Mouse (Mus musculus) limb, embryonic 14.5 days (tissue): ENCODE results near the gene Slfn5. TPM values are rescaled to one million over a fixed set of nuclear protein-coding genes. Genes with fewer than 3 reads are reported as not detected.

Experiments used
- ATAC-seq: fragments of 200-750 bp; cut with Nextera tagmentation; 2 replicates; pipeline ENCODE4 v1.8.0; 2017; ENCODE audit warnings: low read depth, moderate number of reproducible peaks, moderate TSS enrichment; ENCODE audit not compliant: low FRiP score
- DNase-seq: peaks from one replicate; pipeline ENCODE4 v3.0.0-alpha.2; 2015; ENCODE audit warnings: low spot score
- H3K27ac ChIP-seq: fragments of 300-500 bp; sonication (generic); replicated peaks from 2 replicates; pipeline ENCODE4 v1.5.1; 2014; ENCODE audit warnings: low read depth, mild to moderate bottlenecking, low read length, moderate library complexity, mixed read lengths
- H3K27me3 ChIP-seq: fragments of 300-500 bp; sonication (generic); 2 replicates; pipeline ENCODE4 v1.6.1; 2014; ENCODE audit warnings: low read length, mixed read lengths; ENCODE audit not compliant: control insufficient read depth, insufficient read depth
- H3K36me3 ChIP-seq: fragments of 300-500 bp; sonication (generic); 2 replicates; pipeline ENCODE4 v1.6.1; 2014; ENCODE audit warnings: mild to moderate bottlenecking, low read length, moderate library complexity, mixed read lengths; ENCODE audit not compliant: control insufficient read depth, insufficient read depth
- H3K4me1 ChIP-seq: fragments of 300-500 bp; sonication (generic); 2 replicates; pipeline ENCODE4 v1.6.1; 2014; ENCODE audit warnings: antibody characterized with exemption, low read length, mixed read lengths; ENCODE audit not compliant: control insufficient read depth, insufficient read depth
- H3K4me2 ChIP-seq: fragments of 300-500 bp; sonication (generic); replicated peaks from 2 replicates; pipeline ENCODE4 v1.6.1; 2014; ENCODE audit warnings: low read depth, mild to moderate bottlenecking, low read length, moderate library complexity; ENCODE audit not compliant: severe bottlenecking
- H3K4me3 ChIP-seq: fragments of 300-500 bp; sonication (generic); replicated peaks from 2 replicates; pipeline ENCODE4 v1.5.1; 2014; ENCODE audit warnings: low read length
- H3K9ac ChIP-seq: fragments of 300-500 bp; sonication (generic); 2 replicates; pipeline ENCODE4 v1.6.1; 2014; ENCODE audit warnings: mild to moderate bottlenecking, low read depth, low read length, moderate library complexity; ENCODE audit not compliant: severe bottlenecking
- H3K9me3 ChIP-seq: fragments of 300-500 bp; sonication (generic); 2 replicates; pipeline ENCODE4 v1.6.1; 2016; ENCODE audit warnings: low read length; ENCODE audit not compliant: control insufficient read depth
- POLR2A ChIP-seq: fragments of 200-500 bp; IDR thresholded peaks from 2 replicates; pipeline ENCODE4 v1.8.0; 2012; ENCODE audit warnings: inconsistent platforms, mild to moderate bottlenecking, moderate library complexity, borderline replicate concordance; ENCODE audit not compliant: insufficient read depth, insufficient read length; ENCODE audit errors: extremely low read depth
- WGBS: fragments of 180-500 bp; shearing (Covaris S2); extraction: QIAGEN DNeasy Blood & Tissue Kit; methylation state at CpG from one replicate; pipeline ENCODE4 v1.1.7; 2014; 5-methylcytosine and 5-hydroxymethylcytosine counted together
- polyA plus RNA-seq, 2 experiments: library from polyadenylated mRNA; depleted of rRNA in 1 of 2; stranded (reverse) in 1 of 2; unstranded in 1 of 2; fragments of >200 nt; fragmentation: Nextera tagmentation in 1 of 2; extraction: Ambion mirVana in 1 of 2; gene quantifications; 2 replicates each; pipeline versions ENCODE4 v1.2.1 to v1.2.3; 2012 to 2014

The Slfn5 gene
- polyA plus RNA-seq, 2 experiments = 1.3 to 1.6 TPM

GRCm38 (mm10) chr11:82907651-82908607, 43.2 kb upstream of the Slfn5 start, which contains the start of gene Nle1:
Gene Nle1 (minus strand): TSS chr11:82908411.
- 2% methylated on average over 55 of the region's 73 CpGs for WGBS
- TF ChIP-seq POLR2A = peak; percentile 68; the same call in 1 of the 2 replicates

GRCm38 (mm10) chr11:82908608-82908989, 42.5 kb upstream of the Slfn5 start:
- DNase-seq = no peak
- Histone ChIP-seq H3K4me2 (peak overlapping the region; percentile 74), H3K9ac (peak overlapping the region; percentile 81), H3K27ac (no peak overlapping the region), H3K36me3 (peaks cover 24% of the 10 kb centered on the region), H3K4me1 (peaks cover 6% of the 10 kb centered on the region), H3K4me3 (peak overlapping the region; percentile 87), H3K9me3 (no peaks in the 10 kb centered on the region), H3K27me3 (no peaks in the 10 kb centered on the region; the same call in 1 of the 2 replicates)
- no peak for TF ChIP-seq POLR2A
- no peak for ATAC-seq
- WGBS = 68% methylated on average over 10 of the region's 10 CpGs

More at GRCm38 (mm10) chr11:82907651-82908607, 43.2 kb upstream of the Slfn5 start, which contains the start of gene Nle1:
- no peaks in the 10 kb centered on the region; the same call in 1 of the 2 replicates for H3K27me3 ChIP-seq
- H3K4me2 ChIP-seq = peak within 1 kb of the TSS; percentile 74
- H3K4me1 ChIP-seq = peaks cover 6% of the 10 kb centered on the region
- H3K9ac ChIP-seq = peak within 1 kb of the TSS; percentile 81
- H3K4me3 ChIP-seq = peak within 1 kb of the TSS; percentile 87
- DNase-seq (peak; percentile 88), ATAC-seq (peak; percentile 67)
- H3K27ac ChIP-seq = no peak within 1 kb of the TSS
- peaks cover 31% of the 10 kb centered on the region for H3K36me3 ChIP-seq
- H3K9me3 ChIP-seq = no peaks in the 10 kb centered on the region

GRCm38 (mm10) chr11:82910250-82910649, 40.9 kb upstream of the Slfn5 start, which contains the start of gene Unc45b:
Gene Unc45b (plus strand): TSS chr11:82910550.
- no peaks in the 10 kb centered on the region for H3K9me3 ChIP-seq
- ATAC-seq = no peak
- no peak within 1 kb of the TSS; the same call in 1 of the 2 replicates for H3K4me3 ChIP-seq
- TF ChIP-seq POLR2A = no peak
- 87% methylated on average over 4 of the region's 4 CpGs for WGBS
- no peak for DNase-seq
- no peak within 1 kb of the TSS for H3K9ac ChIP-seq
- H3K4me2 ChIP-seq = no peak within 1 kb of the TSS
- no peak within 1 kb of the TSS for H3K27ac ChIP-seq
- H3K27me3 ChIP-seq = no peaks in the 10 kb centered on the region; the same call in 1 of the 2 replicates
- peaks cover 6% of the 10 kb centered on the region for H3K4me1 ChIP-seq
- H3K36me3 ChIP-seq = peaks cover 8% of the 10 kb centered on the region

- DNase-seq (peak; percentile 28), ATAC-seq (peak; percentile 42)
- 78% methylated on average over 11 of the region's 11 CpGs for WGBS
- Histone ChIP-seq H3K27ac (no peak overlapping the region), H3K4me1 (peaks cover 6% of the 10 kb centered on the region), H3K9me3 (no peaks in the 10 kb centered on the region), H3K27me3 (no peaks in the 10 kb centered on the region; the same call in 1 of the 2 replicates), H3K4me2 (no peak overlapping the region), H3K4me3 (no peak overlapping the region; the same call in 1 of the 2 replicates), H3K36me3 (peaks cover 2% of the 10 kb centered on the region), H3K9ac (no peak overlapping the region)
- TF ChIP-seq POLR2A = no peak
Measured at GRCm38 (mm10) chr11:82910679-82911389, 40.3 kb upstream of the Slfn5 start.

GRCm38 (mm10) chr11:82914711-82915352, 36.3 kb upstream of the Slfn5 start:
- no peak overlapping the region for H3K4me3 ChIP-seq
- no peaks in the 10 kb centered on the region for H3K36me3 ChIP-seq
- TF ChIP-seq POLR2A = no peak
- peak overlapping the region; percentile 43 for H3K4me2 ChIP-seq
- no peaks in the 10 kb centered on the region; the same call in 1 of the 2 replicates for H3K27me3 ChIP-seq
- no peak overlapping the region for H3K27ac ChIP-seq
- H3K9ac ChIP-seq = no peak overlapping the region
- DNase-seq (peak; percentile 78), ATAC-seq (peak; percentile 36; the same call in 1 of the 2 replicates)
- H3K4me1 ChIP-seq = no peaks in the 10 kb centered on the region
- no peaks in the 10 kb centered on the region for H3K9me3 ChIP-seq
- 9% methylated on average over 16 of the region's 16 CpGs for WGBS
